Mouse (Mus musculus): ENCODE results near the gene Copg1.
"Not testable (repeated sequence)": the region's sequence is repeated elsewhere in the genome, so short reads cannot be mapped to it uniquely, and the experiment has no call there.

The Copg1 gene

DNA sequence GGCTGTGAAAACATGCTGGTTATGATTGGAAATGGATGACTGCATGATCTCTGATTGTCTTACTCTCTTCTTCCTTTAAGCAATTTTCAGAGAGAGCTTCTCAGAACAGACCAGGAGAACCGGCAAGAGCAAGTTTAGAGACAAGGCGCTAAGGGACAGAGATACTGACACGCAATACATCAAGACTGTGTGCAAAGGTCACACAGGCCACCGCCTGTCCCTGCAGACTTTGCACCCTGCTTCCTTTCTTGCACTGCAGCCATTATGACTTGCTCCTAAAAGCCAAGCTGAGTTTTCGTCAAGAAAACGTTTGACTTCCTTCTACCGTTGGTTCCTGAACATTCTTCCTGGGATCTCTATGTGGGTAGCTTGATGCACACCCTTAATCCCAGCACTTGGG is 12.1 kb upstream of the Copg1 start:
- DNase-seq (ENCODE audit: low read depth, low spot score): no peak

DNA sequence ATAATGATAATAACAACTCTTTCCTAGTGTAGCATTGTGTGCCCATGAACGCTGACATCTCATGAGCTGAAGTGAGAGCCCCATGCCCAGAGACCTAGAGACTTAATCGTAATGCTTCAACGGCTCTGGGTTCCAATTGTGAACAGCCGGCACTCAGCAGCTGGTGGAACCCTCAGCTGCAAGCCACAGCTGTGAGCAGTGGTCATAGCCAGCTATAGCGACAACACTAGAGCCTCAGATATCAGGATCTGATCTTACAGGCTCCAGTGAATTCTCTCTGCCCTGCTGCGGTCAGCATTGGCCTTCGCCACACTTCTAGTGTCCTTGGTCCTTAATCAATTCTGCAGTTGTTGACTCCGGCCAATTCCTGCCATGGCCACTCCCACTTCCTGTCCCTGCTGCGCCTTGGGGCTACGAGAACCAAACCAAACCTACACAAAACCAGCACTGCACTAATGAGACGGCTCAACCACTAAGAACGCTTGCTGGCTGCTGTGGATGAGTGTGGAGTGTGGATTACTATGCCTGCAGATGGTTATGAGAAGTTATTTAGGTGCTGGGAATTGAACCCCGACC is 11.5 kb upstream of the Copg1 start:
- no peak for DNase-seq (ENCODE audit: low read depth, low spot score)

DNA sequence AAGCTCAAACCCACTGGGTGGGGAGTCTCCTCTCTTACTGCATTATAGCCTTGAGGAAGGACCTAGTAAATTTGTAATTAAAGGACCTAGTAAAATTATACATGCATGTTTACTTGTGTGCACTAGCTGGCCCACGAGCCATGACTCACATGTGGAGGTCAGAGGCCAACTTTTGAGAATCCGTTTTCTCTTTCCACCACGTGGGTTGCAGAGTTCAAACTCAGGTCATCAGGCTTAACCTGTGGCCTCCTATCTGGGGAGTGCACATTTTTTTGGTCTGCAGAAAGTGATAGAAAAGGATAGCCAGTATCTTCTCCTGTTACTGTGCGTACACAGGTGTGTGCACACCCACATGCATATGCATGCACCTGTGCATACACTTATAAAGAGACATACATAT is 8.6 kb upstream of the Copg1 start:
- no peak for DNase-seq (ENCODE audit: low read depth, low spot score)

DNA sequence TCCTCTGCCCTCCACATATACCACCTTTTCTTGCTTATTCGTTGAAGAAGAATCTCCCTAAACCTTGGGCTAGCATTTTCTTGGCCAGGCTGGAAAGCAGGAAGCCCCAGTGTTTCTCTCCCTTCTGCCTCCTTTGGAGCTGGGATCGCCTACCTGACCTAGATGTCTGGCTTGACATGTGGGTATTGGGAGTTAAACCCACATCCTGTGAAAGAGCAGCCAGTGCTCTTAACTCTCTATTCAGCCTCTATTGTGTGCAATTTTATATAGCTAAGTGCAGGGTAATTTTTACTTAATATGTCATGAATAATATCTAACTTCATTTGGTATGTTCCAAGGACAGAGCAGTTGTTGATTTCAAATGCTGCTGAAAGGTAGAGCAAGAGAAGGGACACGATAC is 8.0 kb upstream of the Copg1 start:
- no peak for DNase-seq (ENCODE audit: low read depth, low spot score)

DNA sequence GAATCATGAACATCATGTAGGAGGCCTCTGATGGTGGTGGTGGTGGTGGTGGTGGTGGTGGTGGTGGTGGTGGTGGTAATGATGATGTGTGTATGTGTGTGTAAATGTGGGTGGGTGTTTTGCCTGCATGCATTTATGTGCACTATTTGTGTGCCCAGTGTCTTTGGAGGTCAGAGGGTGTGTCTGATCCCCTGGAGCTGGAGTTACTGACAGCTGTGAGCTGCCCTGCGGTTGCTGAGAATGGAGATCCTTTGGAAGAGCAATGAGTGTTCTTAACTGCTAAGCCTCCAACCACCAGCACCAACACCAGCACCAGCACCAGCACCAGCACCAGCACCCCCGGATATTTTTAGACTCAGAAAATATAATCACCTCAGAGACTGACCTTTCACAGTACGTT is 5.4 kb upstream of the Copg1 start:
- no peak for DNase-seq (ENCODE audit: low read depth, low spot score)

DNA sequence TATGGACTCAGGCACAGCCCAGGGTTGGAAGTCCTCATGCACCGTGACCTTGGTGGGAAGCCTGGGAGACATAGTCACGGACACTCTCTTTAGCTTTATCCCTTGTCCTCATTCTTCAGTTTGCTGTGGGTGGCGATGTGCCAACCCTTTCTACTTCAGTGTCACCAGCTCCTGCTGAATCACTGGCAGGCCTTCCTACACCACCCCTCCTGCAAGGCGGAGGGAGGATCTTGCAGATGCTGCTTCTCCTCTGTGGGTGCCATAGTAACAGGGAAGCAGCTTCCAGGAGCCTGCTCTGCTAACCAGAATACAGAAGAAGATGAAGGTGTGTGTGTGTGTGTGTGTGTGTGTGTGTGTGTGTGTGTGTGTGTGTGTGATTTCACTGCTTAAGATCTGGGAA is 4.8 kb upstream of the Copg1 start:
- DNase-seq (ENCODE audit: low read depth, low spot score): no peak

DNA sequence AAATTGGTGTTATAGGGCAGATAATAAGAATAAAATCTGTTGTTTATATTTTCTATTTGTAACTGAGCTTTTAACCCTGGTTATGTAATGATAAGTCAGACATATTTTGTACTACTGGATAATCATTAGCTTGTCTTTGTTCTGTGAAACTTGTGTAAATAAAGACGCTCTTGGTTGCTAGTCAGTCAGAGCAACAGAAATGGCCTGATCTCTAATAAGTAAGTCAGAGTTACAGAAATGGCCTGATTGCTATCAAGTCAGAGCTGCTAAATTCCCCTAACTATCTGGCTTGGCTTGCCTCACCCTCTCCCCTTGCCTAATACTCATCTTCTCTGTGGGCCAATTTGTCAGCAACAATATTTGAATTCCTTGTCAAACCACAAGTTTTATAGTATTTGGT is 893 bp upstream of the Copg1 start:
- no peak for DNase-seq (ENCODE audit: low read depth, low spot score)

DNA sequence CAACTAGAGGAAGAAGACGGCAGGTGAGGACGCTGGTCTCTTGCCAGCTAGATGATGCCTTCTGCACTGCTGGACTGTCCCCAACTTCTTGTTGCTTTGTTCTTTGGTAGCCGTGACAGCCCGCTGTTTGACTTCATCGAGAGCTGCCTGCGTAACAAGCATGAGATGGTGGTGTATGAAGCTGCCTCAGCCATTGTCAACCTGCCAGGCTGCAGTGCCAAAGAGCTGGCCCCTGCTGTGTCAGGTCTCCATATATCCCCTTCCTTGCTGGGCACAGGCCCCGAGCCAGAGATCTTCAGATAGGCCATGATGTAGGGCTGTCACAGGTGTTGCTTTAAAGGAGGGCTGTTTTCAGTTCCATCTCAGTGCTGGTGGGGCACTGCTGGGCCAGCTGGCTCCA is 6.3 kb downstream of the Copg1 start:
- no peak for DNase-seq (ENCODE audit: low read depth, low spot score)

DNA sequence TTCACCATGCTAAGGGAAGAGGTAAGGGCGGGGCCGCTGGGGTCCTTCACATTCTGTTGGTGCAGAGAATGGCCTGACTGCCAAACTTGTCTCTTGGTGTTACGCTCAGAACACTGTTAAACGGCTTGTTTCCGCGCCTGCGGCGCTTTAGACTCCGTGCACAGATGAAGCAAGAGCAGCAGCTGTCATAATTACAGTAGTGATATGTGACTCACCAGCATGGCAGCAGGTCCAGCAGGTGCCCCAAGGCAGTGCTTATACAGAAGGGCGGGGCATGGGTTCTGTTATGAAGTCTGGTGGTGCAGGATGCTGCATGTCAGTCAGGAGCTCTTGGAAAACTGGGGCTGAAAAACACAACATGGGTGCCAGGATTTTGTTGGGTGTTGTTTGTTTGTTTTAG is 10.4 kb downstream of the Copg1 start:
- no peak for DNase-seq (ENCODE audit: low read depth, low spot score)

DNA sequence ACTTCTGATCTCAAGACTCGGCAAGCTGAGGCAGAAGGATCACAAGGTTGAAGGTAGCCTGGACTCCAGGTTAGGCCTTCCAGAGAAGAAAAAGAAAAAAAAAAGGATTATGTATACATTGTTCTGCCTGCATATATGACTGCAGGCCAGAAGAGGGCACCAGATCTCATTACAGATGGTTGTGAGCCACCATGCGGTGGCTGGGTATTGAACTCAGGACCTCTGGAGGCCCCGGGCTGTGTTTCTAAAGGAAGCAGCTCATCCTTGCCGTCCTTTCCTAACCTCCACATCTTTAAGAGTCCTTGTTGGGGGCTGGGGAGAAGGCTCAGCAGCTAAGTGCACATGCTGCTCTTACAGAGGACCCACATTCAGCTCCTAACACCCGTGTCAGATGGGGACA is 19.0 kb downstream of the Copg1 start:
- DNase-seq (ENCODE audit: low read depth, low spot score): no peak

DNA sequence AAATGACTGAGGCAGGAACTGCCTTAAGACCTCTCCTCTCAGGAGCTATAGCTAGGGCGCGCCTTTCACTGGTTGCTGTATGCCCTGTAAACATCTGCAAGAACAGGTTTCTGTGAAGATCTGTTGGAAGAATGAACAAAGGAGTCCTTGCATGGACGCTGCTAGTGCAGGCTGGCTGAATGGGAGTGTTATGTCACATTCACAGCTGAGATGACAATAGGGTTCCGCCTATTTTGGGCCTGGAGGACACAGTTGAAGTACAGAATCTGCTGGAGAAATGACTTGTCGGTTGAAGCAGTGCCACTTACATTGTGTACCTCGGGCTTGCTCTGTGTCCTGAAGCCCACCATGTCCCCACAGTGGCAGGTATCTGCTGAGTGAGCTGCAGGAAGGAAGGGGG is 21.6 kb downstream of the Copg1 start:
- no peak for DNase-seq (ENCODE audit: low read depth, low spot score)

DNA sequence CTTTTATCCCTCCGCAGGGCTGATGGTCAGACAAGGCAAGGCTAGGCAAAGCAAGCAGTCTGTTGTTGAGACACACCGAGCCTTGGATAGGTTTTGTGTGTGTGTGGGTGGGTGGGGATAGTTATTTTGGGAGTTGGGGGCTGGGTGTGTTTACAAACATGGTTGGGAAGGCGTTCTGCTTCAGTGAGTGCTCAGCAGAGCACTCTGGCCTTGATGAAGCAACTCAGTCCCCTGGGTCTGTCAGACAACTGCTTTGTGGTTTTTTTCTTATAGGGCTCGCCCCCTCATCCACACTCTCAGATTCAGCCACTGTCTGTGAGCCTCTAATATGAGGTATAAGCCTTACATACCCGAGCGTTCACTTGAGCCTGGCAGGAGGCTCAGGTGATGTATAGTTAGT is 23.9 kb downstream of the Copg1 start:
- no peak for DNase-seq (ENCODE audit: low read depth, low spot score)

DNA sequence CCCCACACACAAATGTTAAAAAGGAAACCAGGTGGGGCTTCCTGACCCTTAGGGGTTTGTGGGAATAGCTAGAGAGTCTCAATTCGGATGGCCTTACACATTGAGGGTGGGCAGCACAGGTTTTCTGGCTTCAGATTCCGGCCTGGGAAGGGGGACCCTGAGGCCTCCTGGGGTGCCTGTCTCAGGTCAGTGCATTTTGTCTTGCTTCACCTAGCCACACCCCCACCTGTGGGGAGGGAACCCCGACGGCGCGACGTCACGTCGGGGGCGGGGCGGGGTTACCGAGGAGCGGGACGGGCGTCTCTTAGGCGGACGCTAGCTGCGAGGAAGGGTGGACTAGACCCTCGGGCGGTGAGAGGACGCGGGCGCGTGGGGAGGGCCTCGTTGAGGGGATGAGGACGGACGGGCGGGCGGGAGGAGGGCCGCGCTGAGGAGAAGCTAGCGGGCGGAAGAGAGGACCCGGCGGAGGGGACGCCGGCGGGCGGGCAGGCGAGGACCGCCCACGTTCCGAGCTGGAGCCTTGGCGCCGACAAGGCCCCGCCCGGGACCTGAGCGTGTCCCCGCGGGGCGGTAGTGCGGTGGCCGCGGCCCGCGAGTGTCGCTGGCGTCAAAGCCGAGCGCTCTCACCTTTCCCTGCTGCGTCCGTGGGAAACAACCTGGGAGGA is 26.2 kb downstream of the Copg1 start, which contains the start of gene Hmces:
Gene Hmces (plus strand): TSS at position 275 of the 665 bp plus-strand sequence.
- peak; percentile 33 for DNase-seq (ENCODE audit: low read depth, low spot score)

DNA sequence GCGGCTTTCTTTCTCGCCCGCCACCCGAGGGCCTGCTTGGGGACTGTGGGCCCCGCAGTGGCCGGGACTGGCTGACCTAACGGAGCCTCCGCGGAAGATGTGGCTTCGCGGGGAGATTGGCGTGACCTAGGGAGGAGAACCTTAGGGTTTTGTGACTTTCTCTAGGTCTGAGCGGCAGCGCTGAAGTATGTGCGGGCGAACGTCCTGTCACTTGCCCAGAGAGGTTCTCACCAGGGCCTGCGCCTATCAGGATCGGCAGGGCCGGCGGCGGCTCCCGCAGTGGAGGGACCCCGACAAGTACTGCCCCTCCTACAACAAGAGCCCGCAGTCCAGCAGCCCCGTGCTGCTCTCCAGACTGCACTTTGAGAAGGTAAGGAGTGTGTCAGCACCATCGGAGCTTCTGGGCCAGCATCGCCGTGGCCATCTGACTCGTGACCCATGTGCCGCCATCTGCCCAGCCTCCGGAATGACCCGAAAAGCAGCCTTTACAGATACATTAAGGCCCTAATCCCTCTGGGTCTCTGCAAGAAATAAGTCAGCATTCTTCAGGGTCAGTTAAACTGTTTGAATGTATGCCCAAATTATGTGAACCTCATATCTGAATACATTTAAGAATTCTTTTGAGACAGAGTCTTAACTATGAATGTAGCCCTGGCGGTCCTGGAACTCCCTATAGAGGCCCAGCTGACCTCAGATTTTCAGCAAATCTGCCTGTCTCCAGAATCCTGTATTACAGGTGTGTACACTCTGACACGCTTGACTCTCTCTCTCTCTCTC is 26.9 kb downstream of the Copg1 start:
- DNase-seq (ENCODE audit: low read depth, low spot score): no peak

DNA sequence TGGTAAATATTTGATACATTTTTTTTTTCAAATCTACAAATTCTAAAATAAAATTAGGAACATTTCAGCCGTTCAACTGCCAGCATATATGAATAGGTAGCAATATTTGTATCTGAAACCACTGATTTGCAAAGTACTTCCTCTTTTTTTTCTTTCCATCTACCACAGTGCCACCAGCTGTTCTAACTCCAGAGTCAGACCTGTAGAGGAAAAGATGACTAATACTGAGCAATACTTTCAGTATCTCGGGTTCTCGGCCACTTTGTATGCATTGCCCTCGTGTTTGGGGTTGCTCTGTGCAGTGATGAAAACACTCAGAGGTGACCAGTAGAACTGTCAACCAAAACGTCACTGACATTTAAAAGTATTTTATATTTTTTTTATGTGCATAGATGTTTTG is 28.3 kb downstream of the Copg1 start:
- DNase-seq (ENCODE audit: low read depth, low spot score): peak; percentile 25

DNA sequence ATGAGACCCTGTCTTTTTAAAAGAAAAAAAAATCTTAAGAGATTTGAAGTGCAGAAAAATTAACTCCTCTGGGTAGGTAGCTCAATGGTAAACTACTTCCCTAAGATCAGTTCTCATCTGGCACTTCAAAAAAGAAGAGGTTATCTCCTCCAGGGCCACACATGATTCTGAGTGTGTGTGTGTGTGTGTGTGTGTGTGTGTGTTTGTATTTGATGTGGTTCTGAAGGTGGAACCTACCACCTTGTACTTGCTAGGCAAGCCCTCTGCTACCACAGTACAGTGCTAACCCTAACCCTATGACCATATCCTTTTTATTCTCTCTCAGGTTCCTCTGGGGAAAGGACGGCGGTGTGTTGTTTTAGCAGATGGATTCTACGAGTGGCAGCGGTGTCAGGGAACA is 33.6 kb downstream of the Copg1 start:
- no peak for DNase-seq (ENCODE audit: low read depth, low spot score)

DNA sequence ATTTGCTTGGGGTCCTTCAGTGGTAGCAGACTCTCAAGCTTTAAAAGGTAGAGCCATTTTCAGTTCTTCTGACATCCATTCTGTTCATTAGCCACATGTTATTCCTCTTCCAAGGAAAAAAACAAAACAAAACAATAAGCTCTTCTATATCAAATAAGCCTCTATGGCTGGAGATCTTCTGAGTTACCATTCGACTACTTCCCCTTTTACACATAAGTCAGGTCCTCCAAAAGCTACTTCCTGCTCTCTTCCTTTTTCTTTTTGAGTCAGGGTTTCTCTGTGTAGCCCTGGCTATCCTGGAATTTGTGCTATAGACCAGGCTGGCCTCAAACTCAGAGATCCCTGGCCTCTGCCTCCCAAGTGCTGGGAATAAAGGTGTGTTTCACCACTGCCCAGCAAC is 36.0 kb downstream of the Copg1 start:
- DNase-seq (ENCODE audit: low read depth, low spot score): no peak

DNA sequence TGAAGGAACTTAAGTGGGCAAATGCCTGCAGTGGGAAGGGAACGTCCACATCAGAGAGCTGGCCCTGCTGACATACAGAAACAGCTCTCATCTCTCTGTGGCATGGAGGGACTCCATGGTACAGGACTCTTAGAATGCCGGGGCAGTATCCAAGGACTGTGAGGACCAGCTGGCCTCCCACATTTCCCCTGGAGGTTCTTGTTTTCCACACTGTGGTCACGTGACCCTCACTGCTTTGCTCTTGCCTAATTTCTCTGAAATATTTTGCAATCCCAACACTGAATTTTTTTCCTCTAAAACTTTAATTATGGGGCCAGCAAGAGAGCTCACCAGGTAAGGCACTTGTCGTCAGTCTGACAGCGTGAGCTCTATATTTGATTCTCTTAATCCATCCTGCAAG is 47.4 kb downstream of the Copg1 start:
- DNase-seq (ENCODE audit: low read depth, low spot score): peak; percentile 30

DNA sequence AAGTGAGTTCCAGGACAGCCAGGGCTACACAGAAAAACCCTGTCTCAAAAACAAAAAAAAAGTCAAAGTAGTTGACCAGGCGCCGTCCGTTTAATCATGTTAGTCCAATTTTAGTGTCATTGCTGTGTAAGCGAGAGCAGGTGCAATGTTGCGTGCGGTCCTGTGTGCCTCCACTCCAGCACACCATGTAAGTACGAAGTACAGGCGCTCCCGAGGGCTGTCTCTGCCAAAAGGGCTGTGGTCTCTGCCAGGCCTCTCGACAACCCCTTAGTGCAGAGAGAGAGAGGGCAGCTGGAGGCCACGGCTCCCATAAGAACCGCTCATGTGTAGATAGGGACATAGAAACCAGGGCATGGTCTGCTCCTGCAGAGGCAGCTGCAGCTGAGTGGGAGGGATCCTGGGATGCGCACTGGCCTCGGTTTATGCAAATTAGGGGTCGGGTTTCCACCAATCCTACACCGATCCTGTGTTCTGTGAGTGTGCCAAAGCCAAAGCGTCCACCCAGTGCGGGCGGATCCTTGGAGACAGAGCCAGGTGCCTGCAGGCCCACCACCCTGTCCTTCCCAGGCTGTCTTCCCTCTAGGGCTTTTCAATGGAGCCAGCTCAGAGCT is 49.7 kb downstream of the Copg1 start:
- no peak for DNase-seq (ENCODE audit: low read depth, low spot score)

DNA sequence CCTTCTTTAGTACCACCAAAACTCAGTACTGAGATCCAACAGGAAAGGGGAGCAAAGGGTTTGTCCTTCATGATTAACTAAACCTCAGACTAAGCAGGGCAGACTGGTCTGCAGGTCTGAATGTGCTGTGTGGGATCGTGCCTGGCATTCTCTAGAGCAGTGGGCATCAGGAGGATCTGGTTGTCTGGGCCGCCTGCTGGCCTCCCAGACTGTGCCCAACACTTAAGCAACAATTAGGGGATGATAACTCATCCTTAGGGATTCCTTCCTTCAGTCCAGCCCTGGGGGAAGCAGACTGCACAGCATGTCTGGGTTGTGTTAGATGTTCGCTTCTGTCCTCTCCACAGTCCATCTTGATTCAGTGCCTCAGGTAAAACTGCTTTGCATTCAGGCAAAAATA is 51.3 kb downstream of the Copg1 start:
- DNase-seq (ENCODE audit: low read depth, low spot score): no peak

DNA sequence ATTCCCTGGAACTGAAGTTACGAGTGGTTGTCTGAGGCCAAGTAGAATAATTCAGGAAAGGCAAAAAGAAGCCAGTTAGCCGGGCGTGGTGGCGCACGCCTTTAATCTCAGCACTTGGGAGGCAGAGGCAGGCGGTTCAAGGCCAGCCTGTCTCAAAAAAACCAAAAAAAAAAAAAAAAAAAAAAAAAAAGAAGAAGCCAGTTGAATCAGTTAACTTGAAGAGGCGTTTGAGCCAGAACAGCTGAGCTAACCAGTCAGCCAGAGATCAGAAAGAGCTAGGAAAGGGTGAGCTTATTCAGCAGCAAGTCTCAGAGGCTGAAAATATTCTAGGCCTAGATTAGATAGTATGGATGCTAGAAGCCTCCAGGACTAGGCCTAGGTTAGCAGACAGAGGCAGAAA is 54.6 kb downstream of the Copg1 start:
- DNase-seq (ENCODE audit: low read depth, low spot score): no peak

DNA sequence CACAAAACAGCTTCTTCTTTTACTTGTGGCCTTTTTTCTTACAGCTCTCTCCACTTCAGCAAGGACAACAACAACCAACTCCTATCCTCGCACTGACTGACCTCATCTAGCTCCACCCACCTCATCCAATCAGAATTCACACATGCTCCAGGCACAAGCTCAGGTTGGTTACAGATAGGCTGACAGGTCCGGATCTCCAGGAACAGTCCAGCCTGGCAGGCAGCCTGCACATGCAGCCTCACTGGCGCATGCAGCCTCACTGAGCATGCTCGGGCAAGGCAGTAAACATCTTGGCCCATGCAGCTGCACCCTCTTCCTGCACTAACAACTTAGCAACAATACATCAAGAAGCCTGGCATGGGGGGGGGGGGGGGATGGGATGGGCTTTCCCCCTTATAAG is 74.8 kb downstream of the Copg1 start:
- DNase-seq (ENCODE audit: low read depth, low spot score): not testable (repeated sequence)

Data from skeletal muscle tissue, adult 2 months (tissue).